Mouse (Mus musculus) midbrain, embryonic 11.5 days (tissue): ENCODE data around the gene Gm28035. TPM values are rescaled to one million over a fixed set of nuclear protein-coding genes. Genes with fewer than 3 reads are reported as not detected.

Source experiments
- ATAC-seq: fragments of 200-750 bp; cut with Nextera tagmentation; 2 replicates; pipeline ENCODE4 v1.8.0; 2017; ENCODE audit warnings: moderate TSS enrichment, moderate library complexity; ENCODE audit not compliant: low FRiP score
- DNase-seq: peaks from one replicate; pipeline ENCODE4 v3.0.0; 2015; ENCODE audit warnings: low spot score; ENCODE audit errors: missing footprints
- H3K27ac ChIP-seq: fragments of 300-500 bp; sonication (generic); 2 replicates; pipeline ENCODE4 v1.5.1; 2014; ENCODE audit warnings: low read depth, low read length
- H3K27me3 ChIP-seq: fragments of 300-500 bp; sonication (generic); 2 replicates; pipeline ENCODE4 v1.6.1; 2014; ENCODE audit warnings: mild to moderate bottlenecking, low read length, moderate library complexity, mixed read lengths; ENCODE audit not compliant: control insufficient read depth, insufficient read depth
- H3K36me3 ChIP-seq: fragments of 300-500 bp; sonication (generic); 2 replicates; pipeline ENCODE4 v1.6.1; 2014; ENCODE audit warnings: mild to moderate bottlenecking, low read length, moderate library complexity, mixed read lengths; ENCODE audit not compliant: control insufficient read depth, insufficient read depth
- H3K4me1 ChIP-seq: fragments of 300-500 bp; sonication (generic); 2 replicates; pipeline ENCODE4 v1.6.1; 2014; ENCODE audit warnings: low read length; ENCODE audit not compliant: control insufficient read depth, insufficient read depth
- H3K4me2 ChIP-seq: fragments of 300-500 bp; sonication (generic); 2 replicates; pipeline ENCODE4 v1.6.1; 2014; ENCODE audit warnings: mild to moderate bottlenecking, moderate library complexity
- H3K4me3 ChIP-seq: fragments of 300-500 bp; sonication (generic); 2 replicates; pipeline ENCODE4 v1.5.1; 2014; ENCODE audit warnings: low read depth, low read length
- H3K9ac ChIP-seq: fragments of 300-500 bp; sonication (generic); 2 replicates; pipeline ENCODE4 v1.6.1; 2014; ENCODE audit warnings: low read length
- H3K9me3 ChIP-seq: fragments of 300-500 bp; sonication (generic); 2 replicates; pipeline ENCODE4 v1.6.1; 2016; ENCODE audit warnings: low read length; ENCODE audit not compliant: control insufficient read depth
- WGBS: fragments of 180-500 bp; shearing (Covaris S2); extraction: QIAGEN DNeasy Blood & Tissue Kit; methylation state at CpG from one replicate; pipeline ENCODE4 v1.1.7; 2014; 5-methylcytosine and 5-hydroxymethylcytosine counted together
- polyA plus RNA-seq: library from polyadenylated mRNA; unstranded; fragments of >200 nt; fragmentation: Nextera tagmentation; extraction: Ambion mirVana; gene quantifications from 2 replicates; pipeline ENCODE4 v1.2.1, GENCODE M21; 2014

Gm28035 gene
- polyA plus RNA-seq, 1 experiment from 2014 or later = 0.05 TPM

DNA sequence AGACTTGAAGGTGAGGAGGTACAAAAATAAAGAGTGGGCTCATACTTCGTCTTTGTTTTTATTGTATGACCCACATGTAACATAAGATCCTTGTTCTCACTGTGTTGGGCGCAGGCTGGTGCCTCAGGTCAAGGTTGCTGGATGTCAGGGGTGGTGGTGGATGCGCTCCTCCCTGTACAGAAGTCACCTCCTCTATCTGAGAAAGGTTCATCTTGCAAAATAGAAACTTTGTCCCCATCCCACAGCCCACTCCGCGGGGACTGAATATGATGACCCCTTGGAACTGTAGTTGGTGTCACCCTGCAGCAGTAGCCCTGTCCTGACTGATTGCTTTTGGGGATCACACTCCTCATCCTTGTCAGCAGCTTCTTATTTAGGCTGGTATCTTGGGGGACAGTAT is 6.7 kb downstream of the Gm28035 start:
- no peak overlapping the region for H3K4me3 ChIP-seq
- 88% methylated on average over 5 of the region's 5 CpGs for WGBS
- H3K36me3 ChIP-seq = peaks cover 6% of the 10 kb centered on the region
- H3K4me1 ChIP-seq = no peaks in the 10 kb centered on the region
- H3K4me2 ChIP-seq = no peak overlapping the region
- ATAC-seq (no peak), DNase-seq (no peak)
- no peak overlapping the region for H3K27ac ChIP-seq
- no peaks in the 10 kb centered on the region for H3K9me3 ChIP-seq
- no peak overlapping the region for H3K9ac ChIP-seq
- H3K27me3 ChIP-seq = no peaks in the 10 kb centered on the region

DNA sequence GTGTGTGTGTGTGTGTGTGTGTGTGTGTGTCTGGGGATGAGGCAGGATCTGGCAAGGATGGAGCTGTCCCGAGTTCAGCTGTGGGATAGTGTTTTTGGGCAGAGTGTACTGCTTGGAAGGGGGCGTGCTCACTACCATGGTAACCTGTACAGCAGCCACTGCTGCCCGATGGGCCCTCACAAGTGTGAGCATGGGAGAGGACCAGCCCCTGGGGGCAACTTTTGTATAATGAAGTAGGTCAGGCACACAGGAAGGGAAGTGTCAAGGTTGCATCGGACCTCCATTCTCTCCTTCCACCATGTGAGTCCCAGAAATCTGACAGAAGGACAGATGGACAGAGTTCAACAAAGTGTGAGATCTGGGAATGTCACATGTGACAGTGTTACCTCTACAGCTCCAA is 7.3 kb downstream of the Gm28035 start:
- DNase-seq (no peak), ATAC-seq (no peak)
- Histone ChIP-seq H3K4me1 (no peaks in the 10 kb centered on the region), H3K27me3 (no peaks in the 10 kb centered on the region), H3K9me3 (no peaks in the 10 kb centered on the region), H3K4me3 (no peak overlapping the region), H3K4me2 (no peak overlapping the region), H3K27ac (no peak overlapping the region), H3K9ac (no peak overlapping the region), H3K36me3 (peaks cover 6% of the 10 kb centered on the region)
- WGBS = 87% methylated on average over 4 of the region's 4 CpGs

DNA sequence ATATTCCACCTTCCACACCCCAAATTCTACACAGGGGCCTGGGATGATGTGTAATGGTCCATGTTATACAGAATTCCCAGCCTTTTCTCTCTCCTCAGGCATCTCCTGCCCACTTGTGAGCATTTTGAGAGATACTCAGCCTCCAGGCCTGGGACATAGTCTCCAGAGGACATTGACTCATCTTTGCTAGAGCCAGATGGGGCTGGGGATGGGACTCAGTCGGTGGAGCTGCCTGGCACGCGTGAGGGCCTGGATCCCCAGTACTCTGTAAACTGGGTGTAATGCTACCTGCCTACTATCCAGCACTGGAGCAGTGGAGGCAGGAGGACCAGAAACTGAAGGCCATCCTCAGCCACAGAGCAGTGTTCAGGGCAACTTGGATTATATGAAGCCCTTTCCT is 8.8 kb downstream of the Gm28035 start:
- H3K36me3 ChIP-seq = peaks cover 4% of the 10 kb centered on the region
- H3K4me3 ChIP-seq = no peak overlapping the region
- 96% methylated on average over 3 of the region's 3 CpGs for WGBS
- ATAC-seq (no peak), DNase-seq (no peak)
- no peaks in the 10 kb centered on the region for H3K27me3 ChIP-seq
- no peaks in the 10 kb centered on the region for H3K4me1 ChIP-seq
- no peak overlapping the region for H3K4me2 ChIP-seq
- H3K9me3 ChIP-seq = no peaks in the 10 kb centered on the region
- no peak overlapping the region for H3K9ac ChIP-seq
- H3K27ac ChIP-seq = no peak overlapping the region

DNA sequence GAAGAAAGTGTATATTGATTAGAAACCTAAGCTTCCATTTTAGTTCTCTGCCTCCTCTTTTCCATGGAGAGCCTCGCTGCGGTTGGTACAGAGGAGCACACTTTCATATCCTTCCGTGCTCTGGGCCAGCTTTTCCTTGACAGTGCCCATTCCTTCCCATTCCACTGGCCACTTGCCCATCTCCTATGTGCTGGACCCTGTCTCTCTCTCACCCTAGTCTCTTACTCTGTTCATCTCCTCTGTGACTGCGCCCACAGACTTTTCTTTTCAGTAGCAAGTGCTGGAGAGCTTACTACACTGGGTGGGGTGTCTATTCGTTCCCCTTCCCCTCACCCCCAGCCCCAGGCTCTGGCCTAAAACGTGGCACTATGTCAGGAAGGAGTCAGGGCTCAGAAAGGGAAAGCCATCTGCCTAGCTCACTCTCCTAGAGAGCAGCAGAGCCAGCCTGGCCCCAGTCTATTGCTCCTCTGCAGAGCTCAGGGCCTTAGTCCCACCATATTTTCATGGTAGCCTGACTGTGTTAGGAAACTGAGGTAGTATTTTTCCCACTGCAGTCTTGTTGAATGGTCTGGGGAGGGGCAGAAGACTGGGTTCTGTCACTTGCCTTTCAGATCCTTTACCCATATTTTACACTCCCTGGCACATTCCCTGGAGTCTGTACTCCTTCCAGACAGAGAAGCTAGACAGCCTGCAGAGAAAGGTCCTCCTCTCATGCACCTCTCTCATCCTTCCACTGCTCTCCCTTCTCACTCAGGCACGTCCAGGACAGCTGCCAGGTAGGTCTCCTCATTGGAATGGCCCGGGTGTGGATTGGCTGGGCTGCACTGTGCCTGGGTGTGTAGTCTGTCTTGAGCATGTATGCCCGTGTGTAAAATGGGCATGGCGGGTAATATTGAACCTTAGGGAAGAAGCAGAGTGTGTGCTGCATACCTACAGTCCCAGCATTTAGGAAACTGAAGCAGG is 10.1 kb downstream of the Gm28035 start:
- no peak for DNase-seq
- no peak overlapping the region for H3K27ac ChIP-seq
- H3K4me1 ChIP-seq = no peaks in the 10 kb centered on the region
- H3K9me3 ChIP-seq = no peaks in the 10 kb centered on the region
- no peak for ATAC-seq
- H3K4me2 ChIP-seq = no peak overlapping the region
- no peak overlapping the region for H3K9ac ChIP-seq
- WGBS = 93% methylated on average over 10 of the region's 10 CpGs
- no peaks in the 10 kb centered on the region for H3K27me3 ChIP-seq
- peaks cover 3% of the 10 kb centered on the region for H3K36me3 ChIP-seq
- H3K4me3 ChIP-seq = no peak overlapping the region

DNA sequence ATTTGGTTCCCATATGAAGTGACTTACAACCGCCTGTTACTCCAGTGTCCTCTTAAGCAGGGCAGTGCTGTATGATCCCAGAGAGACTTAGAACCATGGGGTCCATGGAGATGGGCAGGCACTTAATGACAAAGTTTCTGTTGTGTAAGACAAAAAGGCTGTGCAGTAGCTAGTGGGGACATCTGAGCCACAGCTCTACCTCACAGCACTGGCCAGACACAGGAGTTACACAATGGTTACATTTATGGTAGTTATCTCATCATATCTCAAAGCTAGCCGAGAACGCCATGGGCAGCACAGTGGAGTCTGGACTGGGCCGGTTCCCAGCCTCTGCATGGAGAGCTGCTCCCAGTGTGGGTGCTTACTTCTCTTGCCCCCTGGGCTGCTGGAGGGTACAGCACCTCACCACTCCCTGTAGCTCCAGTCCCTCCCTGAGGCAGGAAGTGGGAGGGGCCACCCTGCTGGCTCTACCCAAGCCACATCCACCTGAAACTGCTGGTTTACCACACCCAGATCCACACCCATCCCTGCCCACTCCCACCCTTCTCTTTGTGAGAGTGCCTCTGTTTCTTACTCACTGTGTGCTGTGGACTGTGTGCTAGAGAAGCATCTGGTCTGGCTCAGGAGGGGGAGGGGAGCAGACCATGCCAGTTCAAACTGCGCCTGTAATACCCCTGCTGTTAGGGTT is 11.2 kb downstream of the Gm28035 start:
- WGBS = 84% methylated on average over 5 of the region's 5 CpGs

DNA sequence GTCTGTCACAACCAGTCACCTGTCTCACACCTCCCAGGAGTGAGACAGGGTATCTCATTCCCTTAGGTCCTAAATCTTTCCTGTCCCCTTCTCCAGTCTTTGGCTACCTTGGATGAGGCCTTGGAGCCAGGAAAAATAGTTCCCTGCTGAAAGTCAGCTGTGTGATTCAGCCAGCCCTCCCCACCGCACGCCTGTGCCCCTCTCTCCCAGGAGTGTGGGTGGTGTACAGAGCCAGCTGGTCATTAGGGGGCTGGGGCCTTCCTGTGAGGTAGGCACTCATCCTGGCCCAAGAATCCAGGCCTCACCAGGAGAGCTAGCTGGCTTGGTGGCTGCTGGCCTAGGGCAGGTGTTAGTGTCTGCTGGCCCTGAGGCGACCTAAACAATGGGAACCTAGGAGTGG is 12.2 kb downstream of the Gm28035 start:
- Histone ChIP-seq H3K27me3 (no peaks in the 10 kb centered on the region), H3K4me3 (no peak overlapping the region), H3K36me3 (peaks cover 22% of the 10 kb centered on the region), H3K4me1 (no peaks in the 10 kb centered on the region), H3K9ac (no peak overlapping the region), H3K27ac (no peak overlapping the region), H3K4me2 (no peak overlapping the region), H3K9me3 (no peaks in the 10 kb centered on the region)
- no peak for ATAC-seq
- WGBS = 83% methylated on average over 3 of the region's 3 CpGs
- no peak for DNase-seq

More for the DNA sequence above, 11.2 kb downstream of the Gm28035 start:
- DNase-seq (no peak), ATAC-seq (no peak)
- no peaks in the 10 kb centered on the region for H3K9me3 ChIP-seq
- H3K36me3 ChIP-seq = peaks cover 14% of the 10 kb centered on the region
- no peaks in the 10 kb centered on the region for H3K4me1 ChIP-seq
- H3K4me2 ChIP-seq = no peak overlapping the region
- no peak overlapping the region for H3K9ac ChIP-seq
- no peak overlapping the region for H3K27ac ChIP-seq
- no peak overlapping the region for H3K4me3 ChIP-seq
- no peaks in the 10 kb centered on the region for H3K27me3 ChIP-seq

DNA sequence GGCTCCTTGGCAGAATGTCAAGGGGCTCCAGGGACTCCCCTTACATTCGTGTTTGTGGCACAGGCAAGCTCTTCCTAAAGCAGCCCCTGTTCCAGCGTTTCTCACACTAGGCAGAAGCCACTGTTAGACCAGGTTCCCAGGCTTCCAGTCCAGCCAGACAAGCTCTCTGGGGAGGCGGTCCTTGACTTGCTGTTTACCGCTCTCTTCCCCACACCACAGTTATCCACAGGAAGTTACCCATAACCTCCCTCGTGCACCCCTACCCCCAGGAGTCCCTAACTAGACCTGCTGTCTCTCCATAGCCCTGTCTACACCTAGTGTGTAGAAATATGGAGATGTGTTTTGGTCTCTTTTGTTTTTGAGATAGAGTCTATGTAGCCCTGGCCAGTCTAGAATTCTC is 13.4 kb downstream of the Gm28035 start:
- H3K9ac ChIP-seq = no peak overlapping the region
- H3K9me3 ChIP-seq = no peaks in the 10 kb centered on the region
- ATAC-seq = no peak
- no peaks in the 10 kb centered on the region for H3K4me1 ChIP-seq
- H3K36me3 ChIP-seq = peaks cover 26% of the 10 kb centered on the region
- no peak overlapping the region for H3K4me2 ChIP-seq
- H3K27ac ChIP-seq = no peak overlapping the region
- no peaks in the 10 kb centered on the region for H3K27me3 ChIP-seq
- 88% methylated on average over 5 of the region's 5 CpGs for WGBS
- no peak overlapping the region for H3K4me3 ChIP-seq
- no peak for DNase-seq

DNA sequence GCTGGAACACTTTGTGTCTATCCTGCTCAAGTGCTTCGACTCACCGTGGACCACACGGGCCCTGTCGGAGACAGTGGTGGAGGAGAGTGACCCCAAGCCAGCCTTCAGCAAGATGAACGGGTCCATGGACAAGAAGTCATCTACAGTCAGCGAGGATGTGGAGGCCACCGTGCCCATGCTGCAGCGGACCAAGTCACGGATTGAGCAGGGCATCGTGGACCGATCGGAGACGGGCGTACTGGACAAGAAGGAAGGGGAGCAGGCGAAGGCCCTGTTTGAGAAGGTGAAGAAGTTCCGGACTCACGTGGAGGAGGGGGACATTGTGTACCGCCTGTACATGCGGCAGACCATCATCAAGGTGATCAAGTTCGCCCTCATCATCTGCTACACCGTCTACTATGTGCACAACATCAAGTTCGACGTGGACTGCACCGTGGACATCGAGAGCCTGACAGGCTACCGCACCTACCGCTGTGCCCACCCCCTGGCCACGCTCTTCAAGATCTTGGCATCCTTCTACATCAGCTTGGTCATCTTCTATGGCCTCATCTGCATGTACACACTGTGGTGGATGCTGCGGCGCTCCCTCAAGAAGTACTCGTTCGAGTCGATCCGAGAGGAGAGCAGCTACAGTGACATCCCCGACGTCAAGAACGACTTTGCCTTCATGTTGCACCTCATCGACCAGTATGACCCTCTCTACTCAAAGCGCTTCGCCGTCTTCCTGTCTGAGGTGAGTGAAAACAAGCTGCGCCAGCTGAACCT is 15.4 kb downstream of the Gm28035 start:
- no peaks in the 10 kb centered on the region for H3K4me1 ChIP-seq
- WGBS = 96% methylated on average over 42 of the region's 42 CpGs
- no peak overlapping the region for H3K4me2 ChIP-seq
- H3K36me3 ChIP-seq = peaks cover 29% of the 10 kb centered on the region
- H3K4me3 ChIP-seq = no peak overlapping the region
- H3K9me3 ChIP-seq = no peaks in the 10 kb centered on the region
- no peak for ATAC-seq
- no peak overlapping the region for H3K9ac ChIP-seq
- no peaks in the 10 kb centered on the region for H3K27me3 ChIP-seq
- DNase-seq = no peak
- no peak overlapping the region for H3K27ac ChIP-seq
